Mouse (Mus musculus): ENCODE measurements at regions not wholly inside any gene's neighbourhood (a gene's known extent, or its start where the extent isn't known, plus 50 kb on each side); places are given as distances from the start of the nearest gene placed in this dataset.

DNA sequence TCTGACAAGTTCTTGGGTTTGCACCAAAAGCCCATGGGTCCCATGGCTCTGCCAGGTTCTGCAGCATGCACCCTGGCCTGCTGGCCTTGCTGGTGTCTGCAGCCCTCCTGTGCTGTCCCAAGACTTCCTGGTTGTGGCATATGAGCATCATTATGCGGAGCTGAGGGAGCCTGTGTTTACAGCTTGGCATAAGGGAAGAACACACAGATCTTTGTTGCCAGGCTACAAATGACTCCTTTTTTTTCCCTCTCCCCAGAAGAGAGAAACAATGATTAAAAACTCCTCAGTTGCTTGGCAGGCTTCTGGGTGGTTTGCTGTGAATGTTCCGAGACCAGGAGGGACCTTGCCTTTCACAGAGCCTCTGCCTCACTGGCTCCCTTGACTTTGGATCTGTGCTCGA lies 323.6 kb upstream of the Zmiz1 start:
- no peak for TF ChIP-seq CTCF (IDR thresholded peaks at IDR 0.05; ENCODE audit: borderline replicate concordance, insufficient read depth, low read depth, low read length)
- TF ChIP-seq POLR2A (IDR thresholded peaks at IDR 0.05; ENCODE audit: borderline replicate concordance, insufficient read depth, low read length), result no peak

Data from cerebellum, adult 2 months (tissue).